Mouse (Mus musculus) ES-CJ7 (cell line): ENCODE data around the gene Phkb.

Experiments used
- DNase-seq: peaks from one replicate; pipeline ENCODE4 v3.0.0; 2011; ENCODE audit warnings: low read depth, low spot score

Gene Phkb

DNA sequence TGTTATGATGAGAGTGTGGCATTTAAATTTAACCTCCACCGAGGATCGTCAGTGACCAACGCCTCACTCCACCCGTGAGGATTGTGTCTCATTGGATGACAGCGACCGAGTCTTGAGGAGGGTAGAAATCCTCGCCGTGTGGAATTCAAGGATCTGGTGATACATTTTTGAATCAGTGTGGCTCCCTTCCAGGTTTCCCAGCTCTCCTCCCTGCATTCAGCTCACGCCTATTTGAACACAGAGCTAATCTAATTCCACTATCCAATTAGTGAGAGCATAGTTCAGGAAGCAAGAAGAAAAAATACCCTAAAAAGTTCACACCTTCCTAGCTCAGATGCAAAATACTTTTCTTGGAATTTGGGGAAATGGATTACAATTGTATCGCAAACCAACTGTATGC lies 249.9 kb downstream of the Phkb start:
- DNase-seq = no peak
